Mouse (Mus musculus): Measurements from ENCODE around the gene C1ra. TPM values are rescaled to one million over a fixed set of nuclear protein-coding genes. Genes with fewer than 3 reads are reported as not detected.
"Not testable (repeated sequence)": the region's sequence is repeated elsewhere in the genome, so short reads cannot be mapped to it uniquely, and the experiment has no call there.

Gene C1ra
- polyA plus RNA-seq, 3 experiments from 2014 or later, result 0.19 to 0.44 (median 0.43) TPM

- ATAC-seq, result no peak
Measured at GRCm38 (mm10) chr6:124545425-124545824, 33.2 kb downstream of the C1ra start.

DNA sequence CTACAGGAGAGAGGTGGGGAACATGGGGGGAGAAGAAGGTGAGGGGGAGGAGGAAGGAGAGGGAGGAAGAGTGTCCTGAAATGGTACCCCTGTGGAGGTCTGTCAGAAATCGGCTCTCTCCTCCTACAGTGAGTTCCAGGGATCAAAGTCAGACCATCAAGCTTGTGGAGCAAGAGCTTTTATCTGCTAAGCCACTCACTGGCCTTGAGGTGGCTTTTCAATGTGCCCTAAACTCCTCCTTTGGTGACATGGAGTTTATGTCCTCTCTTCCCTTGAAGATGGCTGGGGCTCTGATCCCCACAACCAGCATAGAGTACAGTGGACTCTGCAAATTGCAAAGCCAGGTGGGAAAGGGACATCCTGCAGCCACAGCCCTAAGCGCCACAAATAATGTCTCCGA, 35.8 kb downstream of the C1ra start:
- not testable (repeated sequence) for ATAC-seq

- ATAC-seq, result no peak
Measured at GRCm38 (mm10) chr6:124549023-124549550, 36.9 kb downstream of the C1ra start.

DNA sequence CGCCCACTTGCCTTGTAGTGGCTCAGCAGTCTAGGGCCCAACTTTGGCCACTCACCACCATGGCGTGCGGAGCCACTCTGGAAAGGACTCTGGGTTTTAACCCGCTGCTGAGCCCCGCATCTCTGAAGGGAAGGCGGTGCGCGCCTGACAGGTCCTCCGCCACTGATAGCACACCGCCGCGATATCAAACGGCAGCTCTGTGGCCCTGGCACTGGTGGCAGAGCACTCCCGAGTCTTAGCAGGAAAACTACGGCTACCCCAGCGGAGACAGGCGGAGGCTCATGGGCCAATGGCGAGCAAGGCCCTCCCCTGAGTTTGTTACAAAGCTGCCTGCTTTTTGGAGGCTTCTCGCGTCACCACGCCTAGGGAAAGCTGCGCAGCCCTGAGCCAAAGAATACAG, 40.6 kb downstream of the C1ra start:
- ATAC-seq, result no peak

DNA sequence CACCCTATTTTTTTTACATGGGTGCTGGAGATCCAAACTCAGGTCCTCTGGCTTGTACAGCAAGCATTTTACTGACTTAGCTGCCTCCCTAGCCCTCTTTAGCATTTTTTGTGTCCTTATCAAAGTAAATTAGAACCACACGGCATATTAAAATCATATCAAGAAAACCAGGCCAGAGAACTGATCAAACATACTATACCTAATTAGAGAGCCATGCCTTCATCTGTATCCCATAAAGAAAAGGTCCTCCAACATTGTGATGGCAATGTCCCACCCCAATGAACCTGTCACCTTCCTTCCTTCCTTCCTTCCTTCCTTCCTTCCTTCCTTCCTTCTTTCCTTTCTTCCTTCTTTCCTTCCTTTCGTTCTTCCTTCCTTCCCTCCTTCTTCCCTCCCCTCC, 43.8 kb downstream of the C1ra start:
- not testable (repeated sequence) for ATAC-seq

GRCm38 (mm10) chr6:124561156-124561555, 49.0 kb downstream of the C1ra start:
- not testable (repeated sequence) for ATAC-seq

- ATAC-seq, result not testable (repeated sequence)
Measured at GRCm38 (mm10) chr6:124561611-124562010, 49.4 kb downstream of the C1ra start.

GRCm38 (mm10) chr6:124570026-124570425, 57.8 kb downstream of the C1ra start, which contains the start of gene C1rb:
TSS of gene C1rb (plus strand) at chr6:124570294.
- no peak for ATAC-seq

Other genes starting within 250 kb of the C1ra start
- gene Cd163, start 207.7 kb upstream of the C1ra start, polyA plus RNA-seq (2017; shearing (Covaris generic)), result not detected
- gene Pex5, start 97.3 kb upstream of the C1ra start, polyA plus RNA-seq (2017; shearing (Covaris generic)), result 10 to 100 TPM in 1 of 3 experiments, 1 to 10 TPM in 2; 7.0 to 10.1 (median 9.3) TPM
- gene Clstn3, start 47.6 kb upstream of the C1ra start, polyA plus RNA-seq (2017; shearing (Covaris generic)), result not detected
- gene C1rl, start 19.3 kb upstream of the C1ra start, polyA plus RNA-seq (2017; shearing (Covaris generic)), result not detected
- gene C1s1, start 30.0 kb downstream of the C1ra start, polyA plus RNA-seq (2017; shearing (Covaris generic)), result not detected
- gene C1rb, start 57.9 kb downstream of the C1ra start, polyA plus RNA-seq (2017; shearing (Covaris generic)), result not detected
- gene C1s2, start 123.7 kb downstream of the C1ra start, polyA plus RNA-seq (2017; shearing (Covaris generic)), result not detected
- gene Lpcat3, start 150.6 kb downstream of the C1ra start, polyA plus RNA-seq (2017; shearing (Covaris generic)), result 10 to 100 TPM; 20.3 to 27.2 (median 24.9) TPM
- 100 to 1,000 TPM; 373 to 490 (median 480) TPM for gene Emg1, start 199.8 kb downstream of the C1ra start, polyA plus RNA-seq (2017; shearing (Covaris generic))
- gene Phb2, start 199.9 kb downstream of the C1ra start, polyA plus RNA-seq (2017; shearing (Covaris generic)), result 10 to 100 TPM; 60.8 to 70.7 (median 70.0) TPM
- gene Ptpn6, start 226.3 kb downstream of the C1ra start, polyA plus RNA-seq (2017; shearing (Covaris generic)), result 100 to 1,000 TPM; 143 to 191 (median 176) TPM
- gene Grcc10, start 229.0 kb downstream of the C1ra start, polyA plus RNA-seq (2017; shearing (Covaris generic)), result 100 to 1,000 TPM; 415 to 626 (median 536) TPM
- gene Gm45234, start 243.6 kb downstream of the C1ra start, polyA plus RNA-seq (2017; shearing (Covaris generic)), result not detected
- gene Atn1, start 244.1 kb downstream of the C1ra start, polyA plus RNA-seq (2017; shearing (Covaris generic)), result 1 to 10 TPM; 4.8 to 5.4 (median 5.2) TPM

Measured in inflammation-experienced regulatory T-cells, adult 6 months (primary cell).